8 mouse cellular contexts compared by ENCODE assay signal in genomic region chr12:32954216-32955021, GRCm38 (mm10). TPM values are rescaled to one million over a fixed set of nuclear protein-coding genes. Genes with fewer than 3 reads are reported as not detected.
DNase-seq lines count a peak whose midpoint lies in the region; ATAC-seq lines count a peak whose summit lies in the region.

No protein-coding gene starts in this region.

- no peaks in the 10 kb centered on the region for H3K27me3 ChIP-seq in limb, embryonic 13.5 days
- no peaks in the 10 kb centered on the region for H3K27me3 ChIP-seq in midbrain, embryonic 15.5 days (replicated peaks)

- intact Hi-C loops in left cerebral cortex, postnatal 14 days (cut with DNase I): no loop called here

- ATAC-seq in cerebellum, adult (ENCODE audit: insufficient number of reproducible peaks, low FRiP score, low TSS enrichment): peak; percentile 76
- peak; percentile 74 for ATAC-seq in limb, embryonic 13.5 days (ENCODE audit: low FRiP score, low read depth)
- no peak; the same call in 1 of the 2 replicates for ATAC-seq in midbrain, embryonic 15.5 days (replicated peaks)

- no peak for DNase-seq in cerebellum, adult 9-10 months
- DNase-seq in thymus, adult 18-20 months: peak; percentile 71 to 77
- no peak for DNase-seq in thymus, postnatal 4 days
- DNase-seq in frontal cortex, postnatal 25 days (ENCODE audit: low spot score in 2 of 2): peak; percentile 61 to 72
- DNase-seq in left cerebral cortex, postnatal 14 days (ENCODE audit: low spot score in 2 of 2): no peak

- H3K9me3 ChIP-seq in limb, embryonic 13.5 days: no peaks in the 10 kb centered on the region
- H3K9me3 ChIP-seq in midbrain, embryonic 15.5 days: no peaks in the 10 kb centered on the region

- peaks cover 27% of the 10 kb centered on the region for H3K4me1 ChIP-seq in limb, embryonic 13.5 days
- H3K4me1 ChIP-seq in midbrain, embryonic 15.5 days: peaks cover 28% of the 10 kb centered on the region

- peak overlapping the region; percentile 96 for H3K27ac ChIP-seq in limb, embryonic 13.5 days
- H3K27ac ChIP-seq in midbrain, embryonic 15.5 days: peak overlapping the region; percentile 98

- WGBS in limb, embryonic 13.5 days: under 1% methylated on average over 71 of the region's 71 CpGs
- WGBS in midbrain, embryonic 15.5 days: 1% methylated on average over 71 of the region's 71 CpGs

- H3K9ac ChIP-seq in limb, embryonic 13.5 days: peak overlapping the region; percentile 89
- H3K9ac ChIP-seq in midbrain, embryonic 15.5 days: peak overlapping the region; percentile 88

- peak overlapping the region; percentile 67 for H3K4me2 ChIP-seq in limb, embryonic 13.5 days (replicated peaks)
- peak overlapping the region; percentile 64 for H3K4me2 ChIP-seq in midbrain, embryonic 15.5 days

- H3K36me3 ChIP-seq in limb, embryonic 13.5 days: no peaks in the 10 kb centered on the region
- H3K36me3 ChIP-seq in midbrain, embryonic 15.5 days (replicated peaks): no peaks in the 10 kb centered on the region

- peak overlapping the region; percentile 78 for H3K4me3 ChIP-seq in limb, embryonic 13.5 days
- peak overlapping the region; percentile 93 for H3K4me3 ChIP-seq in midbrain, embryonic 15.5 days

RNA-seq across cellular contexts. Expression of gene Sypl, which starts 0.7 kb away (rescaled TPM):
- 79.6 and 81.2 TPM in 2 replicates for polyA plus RNA-seq in limb, embryonic 13.5 days (2015; fragmentation: Nextera tagmentation; extraction: Ambion mirVana)
- polyA plus RNA-seq in midbrain, embryonic 15.5 days (2015; fragmentation: Nextera tagmentation; extraction: Ambion mirVana): 32.3 and 33.3 TPM in 2 replicates
- total RNA-seq in left cerebral cortex, postnatal 14 days (2021): 10 to 100 TPM; 31.7 to 34.7 TPM

Comparison
In these comparisons a context has a peak if more than half of its experiments do, and no peak if none do; other contexts are left out.
1. DNase-seq: peak in thymus, adult 18-20 months (2 of 2) and frontal cortex, postnatal 25 days (2 of 2); none in cerebellum, adult 9-10 months (single experiment), thymus, postnatal 4 days (single experiment) and left cerebral cortex, postnatal 14 days (0 of 2).